Mouse (Mus musculus): Measurements from ENCODE around the gene Atp5b.
"Not testable (repeated sequence)": the region's sequence is repeated elsewhere in the genome, so short reads cannot be mapped to it uniquely, and the experiment has no call there.

GRCm38 (mm10) chr10:128052136-128052535 is 30.9 kb upstream of the Atp5b start:
- TF ChIP-seq POLR2A (IDR thresholded peaks at IDR 0.05; ENCODE audit: borderline replicate concordance, extremely low read depth, low read depth, low read length); CTCF (IDR thresholded peaks at IDR 0.05; ENCODE audit: insufficient read depth, low read length): not testable (repeated sequence)

Data from lung, adult 2 months (tissue).